Mouse (Mus musculus): Measurements from ENCODE around the gene Sptan1.

The Sptan1 gene

DNA sequence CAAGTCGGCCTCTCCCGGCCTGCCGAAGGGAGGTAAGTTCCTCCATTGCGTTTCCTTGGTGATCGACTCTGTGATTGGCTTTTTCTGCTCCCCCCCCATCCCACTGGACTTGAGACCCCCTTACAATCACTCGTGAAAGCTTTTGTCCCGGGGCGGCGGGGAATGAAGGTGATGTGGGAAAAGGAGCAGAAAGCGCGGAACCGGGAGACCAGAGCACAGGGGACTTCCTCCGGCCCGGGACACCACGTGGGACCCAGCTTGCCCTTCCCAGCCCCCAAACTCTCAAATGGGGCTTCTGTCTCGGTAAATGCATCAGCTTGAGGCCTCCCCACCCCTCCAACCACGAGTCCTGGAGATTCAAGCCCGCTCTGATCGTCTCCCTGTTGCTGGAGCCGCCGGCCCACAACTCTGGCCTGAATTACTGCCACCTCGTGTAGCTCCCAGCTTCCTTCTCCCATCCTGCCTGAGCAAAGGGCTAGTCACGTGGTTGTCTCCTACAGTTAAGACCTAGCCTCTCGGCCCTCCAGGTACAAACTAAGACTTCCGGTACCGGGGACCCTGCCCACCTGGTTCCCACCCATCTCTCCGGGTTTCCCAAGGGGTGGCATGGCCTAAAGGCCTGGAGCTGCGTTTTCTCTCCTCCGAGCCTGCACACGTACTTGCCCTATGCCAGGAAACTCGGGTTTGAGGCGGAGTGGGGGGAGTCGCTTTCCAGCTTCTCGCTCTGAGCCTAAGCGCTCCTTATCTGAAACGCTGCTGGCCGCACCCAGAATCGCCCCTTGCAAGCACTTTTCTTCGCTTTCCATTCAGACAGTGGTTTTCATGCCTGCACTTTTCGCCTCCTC is 97.1 kb downstream of the Sptan1 start:
- DNase-seq, result peak; percentile 48 to 55

GRCm38 (mm10) chr2:30063235-30063634 is 97.9 kb downstream of the Sptan1 start:
- no peak for DNase-seq

DNA sequence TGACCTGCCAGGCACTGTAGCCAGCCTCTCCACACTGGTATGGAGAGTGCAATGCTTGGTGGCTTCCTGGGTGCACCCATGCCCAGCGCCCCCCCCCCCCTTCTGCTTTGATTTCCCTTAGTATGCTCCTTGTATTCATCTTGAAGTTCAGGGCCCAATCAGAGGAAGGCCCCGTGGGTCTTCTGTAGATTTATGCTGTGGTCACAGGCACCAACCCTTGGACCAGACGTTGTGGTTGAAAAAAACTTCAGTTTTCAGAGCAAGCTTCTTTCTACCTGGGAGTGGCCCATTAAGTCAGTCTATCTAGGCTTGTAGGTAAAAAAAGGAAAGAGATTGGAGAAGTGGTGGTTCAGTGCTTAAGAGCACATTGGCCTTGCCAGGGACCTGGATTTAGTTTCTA is 98.4 kb downstream of the Sptan1 start:
- no peak for DNase-seq

GRCm38 (mm10) chr2:30064298-30064697 is 98.9 kb downstream of the Sptan1 start:
- DNase-seq, result no peak

DNA sequence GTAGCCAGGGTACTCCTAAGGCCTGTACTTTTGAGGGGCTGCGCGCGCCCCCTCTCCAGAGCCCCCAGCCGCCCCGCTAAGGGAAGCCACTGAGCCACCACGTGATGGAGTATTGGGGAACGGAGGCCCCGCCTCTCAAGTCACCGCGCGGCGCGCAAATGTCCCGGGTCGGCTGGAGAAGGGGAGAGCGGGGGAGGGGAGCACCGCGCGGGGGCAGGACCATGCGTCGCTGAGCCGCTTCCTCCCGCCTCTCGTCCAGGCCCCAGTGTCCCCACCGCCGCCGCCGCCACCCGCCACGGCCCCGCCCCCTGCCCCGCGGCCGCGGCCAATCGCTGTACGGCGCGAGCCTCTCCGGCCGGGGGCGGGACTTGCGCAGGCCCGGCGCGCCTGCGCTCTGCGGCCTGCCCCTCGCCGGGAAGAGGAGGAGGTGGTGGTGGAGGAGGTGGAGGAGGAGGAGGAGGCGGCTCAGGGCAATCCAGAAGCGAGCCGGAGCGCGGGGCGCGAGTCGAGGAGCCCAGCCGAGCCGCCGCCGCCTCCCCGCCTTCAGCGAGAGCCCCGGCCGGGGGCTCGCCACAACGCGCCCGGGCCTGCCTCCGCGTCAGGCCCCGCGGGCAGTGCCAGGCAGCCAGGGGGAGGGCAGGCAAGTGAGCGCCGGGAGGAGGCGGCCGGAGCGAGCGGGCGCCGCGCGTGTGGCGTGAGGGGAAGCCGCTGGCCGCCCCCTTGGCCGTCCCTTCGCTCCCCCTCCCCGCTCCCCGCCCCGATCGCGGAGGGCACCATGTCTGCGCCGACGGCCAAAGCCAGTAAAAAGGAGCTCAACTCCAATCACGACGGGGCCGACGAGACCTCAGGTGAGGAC is 100.9 kb downstream of the Sptan1 start:
- peak; percentile 92 to 93 for DNase-seq

GRCm38 (mm10) chr2:30067031-30067888 is 101.9 kb downstream of the Sptan1 start:
- peak; percentile 44 to 47 for DNase-seq

DNA sequence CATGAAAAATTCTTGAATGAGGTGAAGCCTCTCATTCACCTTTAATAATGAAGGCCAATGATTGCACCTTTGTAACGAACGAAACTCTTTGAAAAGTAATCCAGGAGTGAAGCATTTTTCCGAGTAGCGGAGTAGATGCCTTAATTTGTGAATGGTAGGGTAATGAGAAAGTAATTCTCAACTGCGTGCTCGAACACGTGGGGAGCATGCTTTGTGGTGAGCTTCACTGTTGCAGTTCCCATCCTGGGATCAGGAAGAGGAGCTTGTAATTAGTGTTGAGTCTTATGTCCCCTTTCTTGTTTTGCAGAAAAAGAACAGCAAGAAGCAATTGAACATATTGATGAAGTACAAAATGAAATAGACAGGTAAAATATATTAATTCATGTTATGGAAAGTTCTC is 102.6 kb downstream of the Sptan1 start:
- DNase-seq, result no peak

DNA sequence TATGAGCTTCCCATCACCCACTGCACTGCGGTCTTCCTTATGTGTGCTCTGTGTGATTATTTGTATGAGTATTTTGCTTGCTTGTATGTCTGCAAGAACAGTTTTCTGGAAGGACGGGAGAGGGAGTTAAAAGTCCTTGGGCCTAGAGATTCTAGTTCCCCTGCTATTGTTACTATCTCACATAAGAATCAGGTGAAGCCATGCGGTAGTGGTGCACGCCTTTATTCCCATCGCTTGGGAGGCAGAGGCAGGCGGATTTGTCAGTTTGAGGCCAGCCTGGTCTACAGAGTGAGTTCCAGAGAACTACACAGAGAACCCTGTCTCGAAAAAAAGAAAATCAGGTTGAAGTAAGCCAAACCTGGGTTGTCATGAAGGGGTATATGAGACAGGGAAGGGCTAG is 107.5 kb downstream of the Sptan1 start:
- DNase-seq, result no peak

GRCm38 (mm10) chr2:30073285-30073684 is 107.9 kb downstream of the Sptan1 start:
- no peak for DNase-seq

- DNase-seq, result no peak
Observed at GRCm38 (mm10) chr2:30075625-30076024, 110.3 kb downstream of the Sptan1 start.

GRCm38 (mm10) chr2:30076439-30076838 is 111.1 kb downstream of the Sptan1 start:
- no peak for DNase-seq

- DNase-seq, result no peak
Observed at GRCm38 (mm10) chr2:30076959-30077358, 111.6 kb downstream of the Sptan1 start.

- peak; percentile 57 to 66 for DNase-seq
Observed at GRCm38 (mm10) chr2:30077502-30078348, 112.4 kb downstream of the Sptan1 start, which contains the start of gene Pkn3. Gene Pkn3, plus strand, starts transcription at chr2:30077684.

DNA sequence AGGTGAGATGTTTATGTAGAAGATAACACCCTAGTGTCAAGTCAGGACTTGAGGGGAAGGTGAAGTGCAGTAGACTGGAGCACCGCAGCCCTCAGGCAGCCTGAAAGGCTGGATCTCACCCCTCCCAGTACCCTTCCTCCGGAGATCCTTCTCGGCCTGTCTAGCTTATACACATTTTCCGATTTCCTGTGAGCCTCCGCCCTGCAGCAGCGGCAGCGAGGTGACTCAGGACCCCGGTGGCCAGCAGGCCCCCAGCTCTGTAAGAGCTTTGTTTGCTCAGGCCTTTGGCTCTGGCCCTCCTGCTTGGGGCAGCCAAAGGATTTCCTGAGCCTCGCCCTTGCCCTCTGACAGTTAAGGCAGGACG is 113.0 kb downstream of the Sptan1 start:
- DNase-seq, result no peak

GRCm38 (mm10) chr2:30078760-30079159 is 113.4 kb downstream of the Sptan1 start:
- DNase-seq, result no peak

- DNase-seq, result no peak
Observed at GRCm38 (mm10) chr2:30080181-30080800, 114.9 kb downstream of the Sptan1 start.

Measured in thymus, adult 18-20 months (tissue).